Mouse (Mus musculus) forebrain, postnatal 0 days (tissue): Measurements from ENCODE around the gene Slc28a3. TPM values are rescaled to one million over a fixed set of nuclear protein-coding genes. Genes with fewer than 3 reads are reported as not detected.

Source experiments
- ATAC-seq: fragments of 200-750 bp; cut with Nextera tagmentation; 2 replicates; pipeline ENCODE4 v1.8.0; 2017; ENCODE audit warnings: mild to moderate bottlenecking, moderate library complexity
- DNase-seq: peaks from one replicate; pipeline ENCODE4 v3.0.0-alpha.2; 2015
- H3K27ac ChIP-seq: fragments of 300-500 bp; sonication (generic); 2 replicates; pipeline ENCODE4 v1.5.1; 2014; ENCODE audit warnings: low read depth, mild to moderate bottlenecking, antibody characterized with exemption, low read length, moderate library complexity, mixed read lengths
- H3K27me3 ChIP-seq: fragments of 300-500 bp; sonication (generic); 2 replicates; pipeline ENCODE4 v1.6.1; 2014; ENCODE audit warnings: mild to moderate bottlenecking, low read length, mixed read lengths; ENCODE audit not compliant: insufficient read depth
- H3K36me3 ChIP-seq: fragments of 300-500 bp; sonication (generic); 2 replicates; pipeline ENCODE4 v1.6.1; 2014; ENCODE audit warnings: mild to moderate bottlenecking, moderate library complexity; ENCODE audit not compliant: insufficient read depth
- H3K4me1 ChIP-seq: fragments of 300-500 bp; sonication (generic); 2 replicates; pipeline ENCODE4 v1.6.1; 2014; ENCODE audit warnings: antibody characterized with exemption; ENCODE audit not compliant: insufficient read depth
- H3K4me2 ChIP-seq: fragments of 300-500 bp; sonication (generic); 2 replicates; pipeline ENCODE4 v1.6.1; 2014; ENCODE audit warnings: low read depth, mild to moderate bottlenecking, moderate library complexity
- H3K4me3 ChIP-seq: fragments of 300-500 bp; sonication (generic); 2 replicates; pipeline ENCODE4 v1.5.1; 2014; ENCODE audit warnings: low read depth, low read length, mixed read lengths
- H3K9ac ChIP-seq: fragments of 300-500 bp; sonication (generic); 2 replicates; pipeline ENCODE4 v1.6.1; 2014; ENCODE audit warnings: mild to moderate bottlenecking
- H3K9me3 ChIP-seq: fragments of 300-500 bp; sonication (generic); 2 replicates; pipeline ENCODE4 v1.6.1; 2016; ENCODE audit warnings: low read length
- CTCF ChIP-seq: sonication (generic); IDR thresholded peaks from 2 replicates; pipeline ENCODE4 v1.5.1; 2016; ENCODE audit warnings: antibody characterized with exemption, control low read depth, low read depth
- WGBS: fragments of 180-500 bp; shearing (Covaris S2); extraction: QIAGEN DNeasy Blood & Tissue Kit; methylation state at CpG from one replicate; pipeline ENCODE4 v1.1.7; 2014; 5-methylcytosine and 5-hydroxymethylcytosine counted together
- polyA plus RNA-seq: library from polyadenylated mRNA; unstranded; fragments of >200 nt; fragmentation: Nextera tagmentation; extraction: Ambion mirVana; gene quantifications from 2 replicates; pipeline ENCODE4 v1.2.1, GENCODE M21; 2015
- total RNA-seq: library from RNA; depleted of rRNA; stranded (reverse); fragments of >200 nt; gene quantifications from 2 replicates; pipeline ENCODE4 v1.2.3, GENCODE M21; 2014

Gene Slc28a3
- total and polyA plus RNA-seq, 2 experiments from 2014 or later = 0.05 to 0.11 TPM

DNA sequence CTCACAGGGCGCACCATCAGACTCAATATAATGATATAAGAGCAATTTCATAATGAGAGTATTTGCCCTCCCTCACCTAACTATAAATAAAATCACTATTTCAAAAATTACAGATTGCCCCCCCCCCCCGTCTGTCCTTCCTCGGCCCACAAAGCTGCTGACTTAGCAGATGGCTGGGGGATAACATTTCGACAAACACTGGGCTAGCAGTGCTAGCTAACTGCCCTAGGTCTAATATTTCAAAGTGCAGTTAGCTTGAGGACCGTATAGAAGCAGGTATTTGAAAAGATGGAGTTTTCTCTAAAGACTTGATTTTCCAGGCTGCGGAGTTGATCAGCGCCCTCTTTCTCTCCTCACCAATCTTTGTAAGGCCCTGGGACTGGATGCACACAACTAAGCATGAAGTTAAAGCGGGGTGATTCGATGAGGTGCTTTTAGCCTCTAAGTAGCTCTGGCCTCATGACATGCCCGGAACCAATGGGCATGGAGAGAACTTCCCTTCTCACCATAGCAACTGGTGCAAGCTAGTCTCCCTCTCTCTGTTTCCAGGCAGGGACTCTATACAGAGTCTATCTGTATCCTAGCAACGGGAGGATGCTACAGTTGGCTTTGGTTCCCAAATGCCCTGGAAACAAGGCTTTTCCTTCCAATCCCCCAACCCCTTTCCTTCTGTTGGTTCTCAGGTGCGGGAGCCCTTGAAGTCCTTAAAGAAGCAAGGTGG, 66.8 kb downstream of the Slc28a3 start:
- no peaks in the 10 kb centered on the region for H3K36me3 ChIP-seq
- DNase-seq (peak; percentile 87), ATAC-seq (peak; percentile 97)
- WGBS = 44% methylated on average over 12 of the region's 12 CpGs
- H3K4me1 ChIP-seq = peaks cover 30% of the 10 kb centered on the region
- H3K27ac ChIP-seq = peak overlapping the region; percentile 74
- peak overlapping the region; percentile 24 for H3K4me2 ChIP-seq
- no peaks in the 10 kb centered on the region for H3K9me3 ChIP-seq
- H3K9ac ChIP-seq = no peak overlapping the region
- H3K27me3 ChIP-seq = no peaks in the 10 kb centered on the region
- no peak overlapping the region for H3K4me3 ChIP-seq
- no peak for TF ChIP-seq CTCF

DNA sequence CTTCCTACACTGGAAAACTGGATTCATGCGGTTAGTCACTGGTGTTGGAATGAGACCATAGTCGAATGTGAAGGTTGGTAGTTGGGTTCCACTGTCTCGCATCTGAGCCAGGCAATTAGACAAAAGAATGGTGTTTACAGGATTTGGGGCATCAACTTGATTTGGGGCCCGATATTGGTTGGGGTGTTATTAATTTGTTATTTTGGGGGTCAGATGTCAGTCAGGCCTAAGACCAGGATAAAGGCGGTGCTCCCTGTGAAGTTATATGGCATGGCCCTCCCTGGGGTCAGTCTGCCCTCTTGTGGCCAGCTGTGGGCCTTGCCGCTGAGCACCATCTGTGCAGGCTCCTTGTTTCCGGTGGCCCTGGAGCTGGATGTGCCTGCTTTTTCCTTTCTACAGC, 67.6 kb downstream of the Slc28a3 start:
- Histone ChIP-seq H3K36me3 (no peaks in the 10 kb centered on the region), H3K27ac (peak overlapping the region; percentile 74), H3K4me1 (peaks cover 30% of the 10 kb centered on the region), H3K4me2 (no peak overlapping the region), H3K9ac (no peak overlapping the region), H3K9me3 (no peaks in the 10 kb centered on the region), H3K27me3 (no peaks in the 10 kb centered on the region), H3K4me3 (no peak overlapping the region)
- 41% methylated on average over 7 of the region's 7 CpGs for WGBS
- DNase-seq (peak; percentile 78), ATAC-seq (no peak; the same call in 1 of the 2 replicates)
- peak; percentile 90 for TF ChIP-seq CTCF

DNA sequence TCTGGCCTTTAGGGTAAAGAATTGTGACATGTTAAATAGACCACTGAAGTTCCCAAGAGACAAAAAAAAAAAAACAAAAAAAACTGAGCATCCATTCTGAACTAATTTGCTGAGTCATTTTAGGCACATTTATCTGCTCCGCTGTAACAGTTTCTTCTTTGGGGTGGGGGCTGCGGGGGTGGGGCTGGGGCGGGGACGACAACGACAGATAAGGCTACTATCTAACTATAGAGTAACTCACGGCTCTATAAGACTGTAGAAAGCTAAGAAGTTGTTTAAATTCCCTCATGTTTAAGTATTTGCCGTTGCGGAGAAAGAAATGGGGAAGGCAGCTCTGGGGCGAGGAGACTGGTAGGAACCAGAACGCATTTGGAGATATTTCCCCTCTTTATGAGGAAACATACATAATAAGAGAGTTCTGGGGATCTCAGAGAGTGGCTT, 68.1 kb downstream of the Slc28a3 start:
- DNase-seq = no peak
- Histone ChIP-seq H3K36me3 (no peaks in the 10 kb centered on the region), H3K27ac (no peak overlapping the region), H3K4me2 (no peak overlapping the region), H3K9me3 (no peaks in the 10 kb centered on the region), H3K27me3 (no peaks in the 10 kb centered on the region), H3K4me1 (peaks cover 27% of the 10 kb centered on the region), H3K4me3 (no peak overlapping the region), H3K9ac (no peak overlapping the region)
- ATAC-seq = no peak
- WGBS = 91% methylated on average over 10 of the region's 10 CpGs
- TF ChIP-seq CTCF = no peak

DNA sequence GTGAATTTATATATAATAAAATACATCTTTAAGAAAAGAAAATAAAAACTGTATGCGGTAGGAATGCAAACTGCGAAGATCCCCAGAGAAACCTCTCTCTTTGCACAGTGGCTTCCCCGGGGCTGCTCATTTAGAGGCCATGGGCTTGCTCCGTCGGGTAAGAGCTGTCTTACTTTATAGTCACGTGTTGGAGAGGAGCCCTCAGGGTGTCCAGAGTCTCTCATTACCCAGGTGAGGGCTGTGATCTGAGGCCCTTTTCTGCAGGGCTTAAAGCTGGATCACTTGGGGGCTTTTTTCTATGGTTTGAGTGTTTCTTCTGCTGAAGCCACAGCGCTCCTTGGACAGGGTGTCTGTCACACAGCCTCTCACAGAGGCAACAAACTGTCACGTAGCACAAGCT, 68.5 kb downstream of the Slc28a3 start:
- Histone ChIP-seq H3K27me3 (no peaks in the 10 kb centered on the region), H3K9ac (no peak overlapping the region), H3K9me3 (no peaks in the 10 kb centered on the region), H3K36me3 (no peaks in the 10 kb centered on the region), H3K4me1 (peaks cover 22% of the 10 kb centered on the region), H3K4me3 (no peak overlapping the region), H3K27ac (no peak overlapping the region), H3K4me2 (no peak overlapping the region)
- ATAC-seq (no peak), DNase-seq (no peak)
- WGBS = 66% methylated on average over 8 of the region's 8 CpGs
- TF ChIP-seq CTCF = no peak

DNA sequence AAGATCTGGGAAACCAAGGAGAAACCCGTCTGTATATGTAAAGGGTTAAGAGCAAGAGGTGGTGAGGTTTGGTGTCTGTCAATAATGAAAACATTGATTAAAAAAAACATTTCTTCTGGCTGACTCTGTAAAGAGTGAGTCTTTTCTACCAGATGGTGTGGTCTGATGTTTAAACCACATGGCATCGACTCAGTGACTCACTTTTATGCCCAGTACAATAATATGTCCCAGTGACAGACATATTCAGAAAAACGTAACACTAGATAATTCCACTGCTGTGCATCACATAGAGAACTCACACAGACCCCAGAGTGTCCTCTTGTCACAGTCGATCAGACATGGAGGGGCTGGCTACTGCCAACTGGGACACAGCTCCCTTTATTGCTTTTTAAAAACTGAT, 69.1 kb downstream of the Slc28a3 start:
- H3K4me1 ChIP-seq = peaks cover 21% of the 10 kb centered on the region

DNA sequence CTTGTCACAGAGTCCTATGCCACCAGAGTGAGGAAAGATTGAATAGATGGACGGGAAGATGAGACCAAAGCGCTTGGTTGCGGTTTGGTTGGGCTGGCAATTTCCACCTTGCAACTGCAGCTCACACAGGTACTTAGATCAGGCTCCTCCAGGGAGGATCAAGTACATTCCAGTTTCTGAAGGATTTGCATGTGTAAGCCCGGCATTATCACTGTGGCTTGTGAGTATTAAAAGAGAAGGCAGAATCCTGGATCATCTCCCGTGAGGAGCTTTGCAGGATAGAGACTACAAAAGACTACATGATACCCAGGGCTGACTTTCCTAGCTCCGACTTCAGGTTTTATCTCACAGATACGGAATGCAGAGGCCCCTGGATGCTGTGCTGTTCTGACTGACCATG, 71.7 kb downstream of the Slc28a3 start:
- DNase-seq (no peak), ATAC-seq (no peak)
- Histone ChIP-seq H3K36me3 (no peaks in the 10 kb centered on the region), H3K9me3 (no peaks in the 10 kb centered on the region), H3K27ac (no peak overlapping the region), H3K4me2 (no peak overlapping the region), H3K27me3 (no peaks in the 10 kb centered on the region), H3K4me3 (no peak overlapping the region), H3K4me1 (peaks cover 8% of the 10 kb centered on the region), H3K9ac (no peak overlapping the region)
- WGBS = 60% methylated on average over 7 of the region's 7 CpGs
- TF ChIP-seq CTCF = no peak

More for the DNA sequence above, 69.1 kb downstream of the Slc28a3 start:
- Histone ChIP-seq H3K9ac (no peak overlapping the region), H3K27me3 (no peaks in the 10 kb centered on the region), H3K36me3 (no peaks in the 10 kb centered on the region), H3K9me3 (no peaks in the 10 kb centered on the region), H3K4me3 (no peak overlapping the region), H3K27ac (no peak overlapping the region), H3K4me2 (no peak overlapping the region)
- WGBS = 65% methylated on average over 4 of the region's 4 CpGs
- no peak for TF ChIP-seq CTCF
- DNase-seq (no peak), ATAC-seq (no peak)

DNA sequence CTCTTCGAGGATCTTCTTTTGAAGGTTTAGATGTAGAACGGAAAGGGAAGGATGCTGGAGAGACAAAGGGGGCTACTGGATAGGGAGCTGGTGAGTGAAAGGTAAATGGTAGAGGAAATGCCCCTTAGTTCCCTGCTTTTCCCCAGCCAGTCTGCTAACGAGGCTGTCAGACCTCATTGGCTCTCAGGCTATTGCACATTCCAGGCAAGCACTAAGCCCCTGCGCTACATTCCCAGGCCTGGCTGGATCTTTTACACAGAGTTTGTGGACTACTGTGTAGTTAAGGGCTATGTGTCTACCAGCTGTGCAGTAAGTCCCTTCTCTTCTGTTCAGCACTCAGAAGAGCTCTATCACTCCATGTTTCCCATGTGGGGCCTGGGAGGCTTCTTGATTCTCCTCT, 72.3 kb downstream of the Slc28a3 start:
- H3K4me2 ChIP-seq = no peak overlapping the region
- H3K4me3 ChIP-seq = no peak overlapping the region
- DNase-seq (no peak), ATAC-seq (no peak)
- 42% methylated on average over 4 of the region's 4 CpGs for WGBS
- no peak for TF ChIP-seq CTCF
- H3K9ac ChIP-seq = no peak overlapping the region
- H3K27me3 ChIP-seq = no peaks in the 10 kb centered on the region
- H3K4me1 ChIP-seq = peaks cover 3% of the 10 kb centered on the region; the same call in 1 of the 2 replicates
- H3K27ac ChIP-seq = no peak overlapping the region
- H3K9me3 ChIP-seq = no peaks in the 10 kb centered on the region
- H3K36me3 ChIP-seq = no peaks in the 10 kb centered on the region
